Mouse (Mus musculus) myocyte (in vitro differentiated cells): ENCODE measurements around the gene Wdr74. TPM values are rescaled to one million over a fixed set of nuclear protein-coding genes. Genes with fewer than 3 reads are reported as not detected.

Experiments
- H3K27me3 ChIP-seq: one replicate; pipeline ENCODE4 v1.6.1; 2011; ENCODE audit not compliant: control insufficient read depth, insufficient read depth, insufficient read length
- H3K36me3 ChIP-seq: one replicate; pipeline ENCODE4 v1.6.1; 2011; ENCODE audit not compliant: control insufficient read depth, insufficient read depth
- H3K4me2 ChIP-seq: one replicate; pipeline ENCODE4 v1.6.1; 2011; ENCODE audit warnings: low read depth, control low read depth
- H3K4me3 ChIP-seq: one replicate; pipeline ENCODE4 v1.5.1; 2011; ENCODE audit warnings: mild to moderate bottlenecking, control low read depth, moderate library complexity
- H3K79me2 ChIP-seq: one replicate; pipeline ENCODE4 v1.6.1; 2011; ENCODE audit not compliant: control insufficient read depth, insufficient read depth
- H3ac ChIP-seq: one replicate; pipeline ENCODE4 v1.6.1; 2011; ENCODE audit not compliant: control insufficient read depth, insufficient read length
- CEBPB ChIP-seq: IDR thresholded peaks from 2 replicates; pipeline ENCODE4 v1.6.1; 2011; ENCODE audit warnings: mild to moderate bottlenecking, moderate library complexity; ENCODE audit not compliant: poor library complexity, insufficient read depth, severe bottlenecking
- E2F4 ChIP-seq: IDR thresholded peaks from one replicate; pipeline ENCODE4 v1.6.1; 2011; ENCODE audit warnings: mild to moderate bottlenecking, control low read depth, moderate library complexity; ENCODE audit not compliant: insufficient read depth
- MAX ChIP-seq: IDR thresholded peaks from one replicate; pipeline ENCODE4 v1.6.1; 2011; ENCODE audit warnings: low read depth, mild to moderate bottlenecking, control low read depth
- MYOD1 ChIP-seq, 3 experiments: IDR thresholded peaks; one replicate each; pipeline ENCODE4 v1.6.1; 2011; ENCODE audit warnings: control low read depth in 2 of 3, low read depth in 2 of 3, mild to moderate bottlenecking in 2 of 3, moderate library complexity in 1 of 3; ENCODE audit not compliant: insufficient read length in 2 of 3, control insufficient read depth in 1 of 3
- MYOG ChIP-seq, 3 experiments: IDR thresholded peaks; one replicate each; pipeline ENCODE4 v1.6.1; 2011; ENCODE audit warnings: control low read depth in 2 of 3, low read depth in 2 of 3, mild to moderate bottlenecking in 2 of 3; ENCODE audit not compliant: insufficient read length in 2 of 3, control insufficient read depth in 1 of 3, insufficient read depth in 1 of 3
- POLR2A ChIP-seq: IDR thresholded peaks from one replicate; pipeline ENCODE4 v1.6.1; 2011; ENCODE audit warnings: low read depth, mild to moderate bottlenecking, control low read depth, moderate library complexity; ENCODE audit not compliant: insufficient read length
- POLR2AphosphoS2 ChIP-seq: IDR thresholded peaks from one replicate; pipeline ENCODE4 v1.6.1; 2011; ENCODE audit warnings: low read depth, control low read depth; ENCODE audit not compliant: insufficient read length
- REST ChIP-seq: IDR thresholded peaks from one replicate; pipeline ENCODE4 v1.6.1; 2011; ENCODE audit warnings: mild to moderate bottlenecking, control low read depth, moderate library complexity; ENCODE audit not compliant: insufficient read depth, insufficient read length
- SRF ChIP-seq: IDR thresholded peaks from one replicate; pipeline ENCODE4 v1.6.1; 2011; ENCODE audit warnings: low read depth; ENCODE audit not compliant: control insufficient read depth, insufficient read length
- TCF12 ChIP-seq: IDR thresholded peaks from one replicate; pipeline ENCODE4 v1.6.1; 2011; ENCODE audit warnings: mild to moderate bottlenecking, control low read depth; ENCODE audit not compliant: poor library complexity, insufficient read depth, severe bottlenecking
- TCF3 ChIP-seq: IDR thresholded peaks from one replicate; pipeline ENCODE4 v1.6.1; 2011; ENCODE audit warnings: low read depth, control low read depth; ENCODE audit not compliant: insufficient read length
- USF1 ChIP-seq: IDR thresholded peaks from one replicate; pipeline ENCODE4 v1.6.1; 2011; ENCODE audit warnings: low read depth, mild to moderate bottlenecking, control low read depth, moderate library complexity
- polyA plus RNA-seq: library from polyadenylated mRNA; unstranded; fragments of >200 nt; fragmentation: generic; extraction: Trizol; gene quantifications from one replicate; pipeline ENCODE4 v1.2.1, GENCODE M21; 2012; ENCODE audit warnings: missing spikeins

Gene Wdr74
- polyA plus RNA-seq, 1 experiment, result 109 TPM

DNA sequence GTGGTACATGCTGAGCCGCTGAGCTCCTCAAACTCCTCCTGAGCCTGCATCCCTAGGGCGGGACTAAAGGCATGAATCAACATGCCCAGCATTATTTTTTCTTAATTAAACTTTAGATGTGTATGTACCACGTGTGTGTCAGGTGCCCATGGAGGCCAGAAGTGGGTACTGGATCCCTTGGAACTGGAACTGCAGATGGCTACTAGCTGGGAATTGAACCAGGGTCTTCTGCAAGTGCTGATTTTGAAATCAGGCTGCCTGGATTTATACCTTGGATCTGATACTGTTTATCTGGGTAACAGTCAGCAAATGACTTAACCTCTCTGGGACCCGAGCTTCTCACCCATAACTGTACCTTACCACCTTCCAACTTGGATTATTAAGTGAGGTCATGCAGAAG lies 13.6 kb upstream of the Wdr74 start:
- H3K36me3 ChIP-seq, result peaks cover 34% of the 10 kb centered on the region
- peak overlapping the region; percentile 26 for H3ac ChIP-seq
- H3K27me3 ChIP-seq, result no peaks in the 10 kb centered on the region
- H3K4me3 ChIP-seq, result peak overlapping the region; percentile 97
- TF ChIP-seq MYOD1 (IDR thresholded peaks at IDR 0.05; ENCODE audit: control insufficient read depth in 1 of 3, insufficient read length in 2 of 3, low read depth in 2 of 3), result no peak
- no peak for TF ChIP-seq MAX
- no peak for TF ChIP-seq USF1
- no peak for TF ChIP-seq SRF
- no peak for TF ChIP-seq E2F4
- TF ChIP-seq MYOG (IDR thresholded peaks at IDR 0.05; ENCODE audit: control insufficient read depth in 1 of 3, insufficient read depth in 1 of 3, insufficient read length in 2 of 3, low read depth in 2 of 3), result no peak
- no peak for TF ChIP-seq POLR2A
- no peak for TF ChIP-seq CEBPB
- TF ChIP-seq TCF12, result no peak
- no peak for TF ChIP-seq POLR2AphosphoS2
- no peak for TF ChIP-seq TCF3
- no peak for TF ChIP-seq REST
- peak overlapping the region; percentile 67 for H3K4me2 ChIP-seq
- H3K79me2 ChIP-seq, result peaks cover 65% of the 10 kb centered on the region

DNA sequence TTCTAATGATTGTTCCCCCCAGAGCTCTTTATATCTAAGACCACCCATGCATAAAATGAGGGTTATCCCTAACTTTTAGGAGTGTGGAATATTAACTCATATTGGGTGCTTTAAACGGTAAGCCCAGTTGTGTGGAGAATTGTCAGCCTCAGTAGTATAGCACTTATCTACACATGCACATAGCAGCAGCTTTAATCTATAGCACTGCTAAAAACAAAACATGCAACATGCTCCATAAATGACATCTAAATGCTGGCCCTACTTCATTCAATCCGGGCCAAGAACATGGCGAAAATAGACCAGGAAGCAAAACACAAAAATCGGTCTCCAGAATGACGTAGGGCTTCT lies 13.1 kb upstream of the Wdr74 start:
- no peak for TF ChIP-seq MYOD1 (IDR thresholded peaks at IDR 0.05; ENCODE audit: control insufficient read depth in 1 of 3, insufficient read length in 2 of 3, low read depth in 2 of 3)
- TF ChIP-seq POLR2AphosphoS2, result no peak
- TF ChIP-seq E2F4, result no peak
- TF ChIP-seq MAX, result no peak
- TF ChIP-seq MYOG (IDR thresholded peaks at IDR 0.05; ENCODE audit: control insufficient read depth in 1 of 3, insufficient read depth in 1 of 3, insufficient read length in 2 of 3, low read depth in 2 of 3), result no peak
- TF ChIP-seq CEBPB, result no peak
- no peak for TF ChIP-seq USF1
- TF ChIP-seq REST, result no peak
- TF ChIP-seq SRF, result no peak
- no peak for TF ChIP-seq TCF12
- TF ChIP-seq POLR2A, result no peak
- TF ChIP-seq TCF3, result no peak
- peaks cover 35% of the 10 kb centered on the region for H3K36me3 ChIP-seq
- H3K4me3 ChIP-seq, result peak overlapping the region; percentile 97
- no peaks in the 10 kb centered on the region for H3K27me3 ChIP-seq
- peak overlapping the region; percentile 67 for H3K4me2 ChIP-seq
- H3ac ChIP-seq, result peak overlapping the region; percentile 26
- H3K79me2 ChIP-seq, result peaks cover 61% of the 10 kb centered on the region

DNA sequence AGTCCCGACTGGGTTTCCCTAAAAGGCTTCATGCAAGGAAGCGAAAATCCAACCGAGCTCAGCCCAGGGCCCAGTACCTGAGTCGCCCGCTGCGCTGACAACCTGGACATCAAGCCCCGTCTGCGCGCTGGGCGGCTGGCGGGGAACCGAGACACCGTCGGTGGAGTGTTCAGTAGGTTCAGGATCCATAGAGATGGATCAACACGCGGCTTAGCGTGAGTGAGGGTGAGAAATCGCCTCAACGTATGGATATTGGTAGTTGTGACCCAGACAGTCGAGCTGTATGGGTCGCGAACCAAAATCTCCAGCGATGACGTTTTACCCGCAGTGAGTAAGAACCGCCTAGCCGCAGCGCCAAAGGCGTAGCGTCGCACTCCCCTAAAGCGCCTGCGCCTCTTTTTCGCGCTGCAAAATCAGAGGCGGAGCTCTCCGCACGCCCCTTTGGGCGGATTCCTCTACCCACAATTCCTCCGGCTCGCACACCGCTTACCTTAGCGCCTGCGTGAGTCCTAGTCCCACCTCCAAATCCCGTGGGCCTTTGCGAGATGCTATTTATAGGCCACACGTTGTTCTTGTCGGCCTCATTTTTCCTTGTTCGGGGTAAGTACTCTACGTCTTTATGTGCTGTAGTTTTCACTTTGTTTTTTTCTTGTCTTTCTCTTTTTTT lies 12.6 kb upstream of the Wdr74 start, which contains the start of gene Slc3a2:
TSS of gene Slc3a2 (minus strand) at position 463 of the 667 bp plus-strand sequence.
- peak within 1 kb of the TSS; percentile 97 for H3K4me3 ChIP-seq
- TF ChIP-seq TCF3 (no peak), POLR2AphosphoS2 (peak; percentile 85), E2F4 (peak; percentile 51), MYOG (IDR thresholded peaks at IDR 0.05; ENCODE audit: control insufficient read depth in 1 of 3, insufficient read depth in 1 of 3, insufficient read length in 2 of 3, low read depth in 2 of 3) (no peak), MAX (peak; percentile 75), USF1 (no peak), CEBPB (no peak), SRF (peak; percentile 78), POLR2A (peak; percentile 83), TCF12 (no peak), MYOD1 (IDR thresholded peaks at IDR 0.05; ENCODE audit: control insufficient read depth in 1 of 3, insufficient read length in 2 of 3, low read depth in 2 of 3) (no peak), REST (no peak)
- peak within 1 kb of the TSS; percentile 94 for H3K4me2 ChIP-seq

DNA sequence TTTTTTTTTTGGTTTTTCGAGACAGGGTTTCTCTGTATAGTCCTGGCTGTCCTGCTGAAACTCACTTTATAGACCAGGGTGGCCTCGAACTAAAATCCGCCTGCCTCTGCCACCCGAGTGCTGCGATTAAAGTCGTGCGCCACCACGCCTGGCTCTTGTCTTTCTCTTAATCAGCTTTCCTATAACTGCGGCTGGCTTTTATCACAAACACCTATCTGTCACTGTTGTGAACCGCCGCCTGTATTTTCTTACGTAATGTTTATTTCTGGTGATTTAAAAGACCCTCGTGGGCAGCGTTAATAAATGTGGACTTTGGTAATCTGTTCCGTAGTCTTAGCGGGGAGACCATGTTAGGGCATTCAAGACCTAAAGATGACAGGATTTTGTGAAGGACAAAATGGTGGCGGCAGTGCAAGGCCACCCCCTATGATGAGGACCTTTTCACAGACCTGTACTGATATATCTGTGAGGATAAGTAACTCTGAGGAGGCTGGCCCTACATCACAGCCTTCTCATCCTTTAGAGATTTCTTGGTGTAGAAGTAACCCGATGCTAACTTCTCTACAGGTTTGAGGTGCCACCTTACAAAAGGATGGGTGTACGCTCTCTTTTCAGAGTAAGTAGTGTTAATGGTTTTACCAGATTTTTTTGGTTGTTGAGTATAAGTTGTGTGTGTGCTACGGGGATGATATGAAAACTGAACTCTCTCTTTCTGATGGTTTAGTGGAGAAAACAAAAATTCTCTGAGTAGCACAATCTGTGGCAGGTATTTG lies 11.9 kb upstream of the Wdr74 start:
- peak overlapping the region; percentile 26 for H3ac ChIP-seq
- no peaks in the 10 kb centered on the region for H3K27me3 ChIP-seq
- peaks cover 35% of the 10 kb centered on the region for H3K36me3 ChIP-seq
- peak overlapping the region; percentile 97 for H3K4me3 ChIP-seq
- peaks cover 55% of the 10 kb centered on the region for H3K79me2 ChIP-seq
- TF ChIP-seq MYOG (IDR thresholded peaks at IDR 0.05; ENCODE audit: control insufficient read depth in 1 of 3, insufficient read depth in 1 of 3, insufficient read length in 2 of 3, low read depth in 2 of 3) (no peak), POLR2AphosphoS2 (no peak), TCF12 (no peak), REST (no peak), USF1 (no peak), CEBPB (no peak), POLR2A (no peak)
- peak overlapping the region; percentile 94 for H3K4me2 ChIP-seq

More for the DNA sequence above, 12.6 kb upstream of the Wdr74 start, which contains the start of gene Slc3a2:
- peaks cover 35% of the 10 kb centered on the region for H3K36me3 ChIP-seq
- no peaks in the 10 kb centered on the region for H3K27me3 ChIP-seq
- H3ac ChIP-seq, result peak within 1 kb of the TSS; percentile 26
- peaks cover 58% of the 10 kb centered on the region for H3K79me2 ChIP-seq
